Mouse (Mus musculus) myocyte (in vitro differentiated cells): Measurements from ENCODE around the gene Rasgrf1.

Source experiments
- MAX ChIP-seq: IDR thresholded peaks from one replicate; pipeline ENCODE4 v1.6.1; 2011; ENCODE audit warnings: low read depth, mild to moderate bottlenecking, control low read depth
- MYOD1 ChIP-seq, 3 experiments: IDR thresholded peaks; one replicate each; pipeline ENCODE4 v1.6.1; 2011; ENCODE audit warnings: control low read depth in 2 of 3, low read depth in 2 of 3, mild to moderate bottlenecking in 2 of 3, moderate library complexity in 1 of 3; ENCODE audit not compliant: insufficient read length in 2 of 3, control insufficient read depth in 1 of 3
- MYOG ChIP-seq, 3 experiments: IDR thresholded peaks; one replicate each; pipeline ENCODE4 v1.6.1; 2011; ENCODE audit warnings: control low read depth in 2 of 3, low read depth in 2 of 3, mild to moderate bottlenecking in 2 of 3; ENCODE audit not compliant: insufficient read length in 2 of 3, control insufficient read depth in 1 of 3, insufficient read depth in 1 of 3
- POLR2A ChIP-seq: IDR thresholded peaks from one replicate; pipeline ENCODE4 v1.6.1; 2011; ENCODE audit warnings: low read depth, mild to moderate bottlenecking, control low read depth, moderate library complexity; ENCODE audit not compliant: insufficient read length
- POLR2AphosphoS2 ChIP-seq: IDR thresholded peaks from one replicate; pipeline ENCODE4 v1.6.1; 2011; ENCODE audit warnings: low read depth, control low read depth; ENCODE audit not compliant: insufficient read length
- TCF12 ChIP-seq: IDR thresholded peaks from one replicate; pipeline ENCODE4 v1.6.1; 2011; ENCODE audit warnings: mild to moderate bottlenecking, control low read depth; ENCODE audit not compliant: poor library complexity, insufficient read depth, severe bottlenecking

GRCm38 (mm10) chr9:89891534-89892293, 18.0 kb upstream of the Rasgrf1 start:
- no peak for TF ChIP-seq POLR2A
- no peak for TF ChIP-seq POLR2AphosphoS2
- TF ChIP-seq TCF12: no peak
- TF ChIP-seq MYOG (IDR thresholded peaks at IDR 0.05; ENCODE audit: control insufficient read depth in 1 of 3, insufficient read depth in 1 of 3, insufficient read length in 2 of 3, low read depth in 2 of 3): no peak
- TF ChIP-seq MAX: no peak
- TF ChIP-seq MYOD1 (IDR thresholded peaks at IDR 0.05; ENCODE audit: control insufficient read depth in 1 of 3, insufficient read length in 2 of 3, low read depth in 2 of 3): no peak
